Mouse (Mus musculus) inflammation-experienced regulatory T-cells (primary cell): ENCODE data around the gene Fbxo27. TPM values are rescaled to one million over a fixed set of nuclear protein-coding genes. Genes with fewer than 3 reads are reported as not detected.

Experiments used
- polyA plus RNA-seq, 2 experiments: library from polyadenylated mRNA; unstranded; fragments of 100-300 nt; shearing (Covaris generic); gene quantifications; one replicate each; pipeline ENCODE4 v1.2.1; 2017

The Fbxo27 gene
- 10 to 100 TPM in 1 of 2 experiments, 1 to 10 TPM in 1; 3.2 to 15.0 TPM for polyA plus RNA-seq

GRCm38 (mm10) chr7:28692545-28693320 lies at the start of gene Fbxo27:
Gene Fbxo27, plus strand, starts transcription at chr7:28692849.

GRCm38 (mm10) chr7:28716590-28717281 lies 24.1 kb downstream of the Fbxo27 start, which contains the start of gene Fbxo17:
Gene Fbxo17, plus strand, starts transcription at chr7:28716804.

GRCm38 (mm10) chr7:28741709-28742438 lies 49.2 kb downstream of the Fbxo27 start, which contains the start of the genes Mrps12 and Sars2:
Gene Mrps12, minus strand, starts transcription at chr7:28741820.
Gene Sars2, plus strand, starts transcription at chr7:28741992.

Other genes starting within 250 kb of the Fbxo27 start
- 1 to 10 TPM in 1 of 2 experiments, under 1 TPM in 1; 0.86 to 5.1 TPM for gene Lrfn1, start 240.9 kb upstream of the Fbxo27 start, polyA plus RNA-seq
- gene Ifnl2, start 182.4 kb upstream of the Fbxo27 start, polyA plus RNA-seq = under 1 TPM in 1 of 2 experiments, not detected in 1; 0.48 TPM
- gene Ifnl3, start 170.0 kb upstream of the Fbxo27 start, polyA plus RNA-seq = under 1 TPM in 1 of 2 experiments, not detected in 1; 0.60 TPM
- not detected for gene Sycn, start 152.0 kb upstream of the Fbxo27 start, polyA plus RNA-seq
- gene Nccrp1, start 145.6 kb upstream of the Fbxo27 start, polyA plus RNA-seq = not detected
- gene Samd4b, start 94.7 kb upstream of the Fbxo27 start, polyA plus RNA-seq = 10 to 100 TPM; 23.9 to 30.0 TPM
- 1 to 10 TPM; 6.3 to 8.7 TPM for gene Pak4, start 94.7 kb upstream of the Fbxo27 start, polyA plus RNA-seq
- gene Acp7, start 61.5 kb upstream of the Fbxo27 start, polyA plus RNA-seq = under 1 TPM in 1 of 2 experiments, not detected in 1; 0.28 TPM
- 10 to 100 TPM; 16.2 to 19.2 TPM for gene Fbxo17, start 24.0 kb downstream of the Fbxo27 start, polyA plus RNA-seq
- 10 to 100 TPM; 78.0 to 82.9 TPM for gene Mrps12, start 49.0 kb downstream of the Fbxo27 start, polyA plus RNA-seq
- 10 to 100 TPM; 17.3 to 28.8 TPM for gene Sars2, start 49.1 kb downstream of the Fbxo27 start, polyA plus RNA-seq
- not detected for gene Ccer2, start 63.3 kb downstream of the Fbxo27 start, polyA plus RNA-seq
- 10 to 100 TPM; 86.5 to 91.3 TPM for gene Sirt2, start 73.9 kb downstream of the Fbxo27 start, polyA plus RNA-seq
- gene Nfkbib, start 74.7 kb downstream of the Fbxo27 start, polyA plus RNA-seq = 10 to 100 TPM; 89.5 to 96.2 TPM
- 100 to 1,000 TPM; 273 to 344 TPM for gene Rinl, start 96.1 kb downstream of the Fbxo27 start, polyA plus RNA-seq
- gene Hnrnpl, start 115.7 kb downstream of the Fbxo27 start, polyA plus RNA-seq = 100 to 1,000 TPM; 235 to 257 TPM
- 100 to 1,000 TPM; 196 to 213 TPM for gene Ech1, start 132.4 kb downstream of the Fbxo27 start, polyA plus RNA-seq
- gene Lgals4, start 141.0 kb downstream of the Fbxo27 start, polyA plus RNA-seq = 10 to 100 TPM; 21.0 to 34.8 TPM
- gene Lgals7, start 171.0 kb downstream of the Fbxo27 start, polyA plus RNA-seq = 1 to 10 TPM; 1.7 to 9.7 TPM
- under 1 TPM; 0.11 to 0.15 TPM for gene Capn12, start 188.6 kb downstream of the Fbxo27 start, polyA plus RNA-seq